Mouse (Mus musculus): Measurements from ENCODE around the gene Fam178b. TPM values are rescaled to one million over a fixed set of nuclear protein-coding genes. Genes with fewer than 3 reads are reported as not detected.

Fam178b gene
- polyA plus RNA-seq, 1 experiment from 2014 or later = 1.6 TPM

DNA sequence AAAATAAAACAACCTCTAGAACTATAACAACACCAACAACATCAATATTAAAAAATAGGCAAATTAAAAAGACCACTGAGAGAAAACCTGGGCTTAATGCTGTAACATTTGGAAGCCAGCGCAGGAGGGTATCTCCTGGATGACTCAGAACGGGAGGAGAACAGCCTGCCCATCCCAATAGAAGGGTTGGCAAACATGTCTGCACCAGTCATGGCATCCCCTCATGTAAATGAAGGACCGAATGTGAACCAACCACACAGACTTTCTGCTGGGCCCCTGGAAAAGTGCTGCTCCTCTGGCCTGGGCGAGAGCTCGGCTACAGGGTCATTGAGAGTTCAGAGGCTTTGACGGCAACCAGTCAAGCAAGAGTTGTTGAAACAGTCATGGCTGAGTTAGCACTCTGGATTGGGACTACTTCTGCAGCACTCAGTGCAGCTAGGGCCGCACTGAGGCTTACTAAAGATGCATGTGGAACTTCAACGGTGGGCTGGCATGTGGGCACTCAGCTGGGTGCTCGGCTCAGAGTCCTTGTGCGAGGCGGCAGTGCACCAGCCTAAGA is 17.7 kb downstream of the Fam178b start:
- no peak for DNase-seq (ENCODE audit: low spot score)
- H3K27ac ChIP-seq = no peak overlapping the region
- H3K4me1 ChIP-seq = peaks cover 9% of the 10 kb centered on the region; the same call in 1 of the 2 replicates
- H3K4me3 ChIP-seq = no peak overlapping the region
- no peaks in the 10 kb centered on the region for H3K36me3 ChIP-seq
- 80% methylated on average over 11 of the region's 11 CpGs for WGBS
- H3K27me3 ChIP-seq (ENCODE audit: low read depth, poor library complexity, severe bottlenecking) = no peaks in the 10 kb centered on the region
- no peaks in the 10 kb centered on the region for H3K9me3 ChIP-seq (replicated peaks)

DNA sequence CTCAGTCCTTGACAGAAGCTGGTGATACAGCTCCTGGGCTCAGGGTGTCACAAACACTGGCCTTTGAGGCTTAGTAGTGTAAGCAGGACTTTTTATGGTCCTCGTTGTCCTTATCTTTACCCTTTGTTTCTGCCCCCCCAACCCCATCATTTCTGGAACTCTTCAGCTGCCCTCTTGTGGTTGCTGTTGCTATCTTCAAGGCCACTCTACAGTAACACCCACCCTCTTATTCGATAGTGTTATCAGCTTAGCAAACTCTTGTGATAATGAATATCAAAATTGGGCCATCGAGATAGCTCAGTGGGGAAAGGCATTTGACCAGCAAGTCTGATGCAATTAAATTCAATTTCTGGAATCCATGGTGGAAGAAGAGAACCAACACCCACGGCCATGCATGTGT is 18.5 kb downstream of the Fam178b start:
- 73% methylated on average over 4 of the region's 4 CpGs for whole genome bisulfite sequencing
- DNase-seq (ENCODE audit: low spot score) = no peak

DNA sequence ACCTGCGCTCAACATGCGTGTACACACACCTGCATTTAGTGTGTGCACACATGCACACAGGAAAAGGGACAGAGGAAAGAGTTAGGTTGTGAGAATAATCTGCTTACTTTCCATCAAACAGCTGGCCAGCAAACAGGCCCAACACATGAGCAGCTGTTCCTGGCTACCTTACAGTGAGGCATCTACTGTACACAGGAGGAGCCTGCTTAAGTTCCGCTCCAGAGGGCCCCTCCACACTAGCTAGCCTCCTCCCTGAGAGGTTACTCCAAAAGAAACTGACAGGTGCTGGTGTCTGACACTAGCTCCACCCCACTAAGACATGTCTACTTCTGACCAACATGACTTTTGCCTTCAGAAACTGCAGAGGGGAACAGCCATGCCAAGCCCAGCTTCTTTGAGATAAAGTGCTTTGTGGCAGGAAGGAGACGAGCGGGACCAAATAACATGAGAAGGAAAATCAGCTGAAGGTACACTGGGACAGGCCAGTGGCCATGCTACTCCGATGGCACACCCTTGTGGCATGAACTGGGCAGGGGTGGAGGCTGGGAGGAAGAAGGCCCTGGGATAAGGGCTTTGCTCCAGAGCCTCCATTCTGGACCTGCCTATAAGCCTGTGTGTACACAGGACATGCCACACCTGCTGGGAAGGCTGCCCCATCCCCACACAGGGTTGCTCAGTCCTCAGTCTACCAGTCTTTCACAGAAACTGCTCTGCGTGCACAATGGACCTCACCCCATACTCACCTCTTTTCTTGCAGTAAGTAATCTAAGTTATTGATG is 24.2 kb downstream of the Fam178b start:
- no peak overlapping the region for H3K27ac ChIP-seq
- WGBS = 86% methylated on average over 7 of the region's 7 CpGs
- no peak for DNase-seq (ENCODE audit: low spot score)
- no peak overlapping the region for H3K4me3 ChIP-seq
- H3K9me3 ChIP-seq (replicated peaks) = no peaks in the 10 kb centered on the region
- H3K36me3 ChIP-seq = no peaks in the 10 kb centered on the region
- H3K27me3 ChIP-seq (ENCODE audit: low read depth, poor library complexity, severe bottlenecking) = no peaks in the 10 kb centered on the region
- no peaks in the 10 kb centered on the region for H3K4me1 ChIP-seq

More for the DNA sequence above, 18.5 kb downstream of the Fam178b start:
- Histone ChIP-seq H3K27me3 (ENCODE audit: low read depth, poor library complexity, severe bottlenecking) (no peaks in the 10 kb centered on the region), H3K9me3 (replicated peaks) (no peaks in the 10 kb centered on the region), H3K27ac (no peak overlapping the region), H3K4me3 (no peak overlapping the region), H3K4me1 (peaks cover 9% of the 10 kb centered on the region; the same call in 1 of the 2 replicates), H3K36me3 (no peaks in the 10 kb centered on the region)

DNA sequence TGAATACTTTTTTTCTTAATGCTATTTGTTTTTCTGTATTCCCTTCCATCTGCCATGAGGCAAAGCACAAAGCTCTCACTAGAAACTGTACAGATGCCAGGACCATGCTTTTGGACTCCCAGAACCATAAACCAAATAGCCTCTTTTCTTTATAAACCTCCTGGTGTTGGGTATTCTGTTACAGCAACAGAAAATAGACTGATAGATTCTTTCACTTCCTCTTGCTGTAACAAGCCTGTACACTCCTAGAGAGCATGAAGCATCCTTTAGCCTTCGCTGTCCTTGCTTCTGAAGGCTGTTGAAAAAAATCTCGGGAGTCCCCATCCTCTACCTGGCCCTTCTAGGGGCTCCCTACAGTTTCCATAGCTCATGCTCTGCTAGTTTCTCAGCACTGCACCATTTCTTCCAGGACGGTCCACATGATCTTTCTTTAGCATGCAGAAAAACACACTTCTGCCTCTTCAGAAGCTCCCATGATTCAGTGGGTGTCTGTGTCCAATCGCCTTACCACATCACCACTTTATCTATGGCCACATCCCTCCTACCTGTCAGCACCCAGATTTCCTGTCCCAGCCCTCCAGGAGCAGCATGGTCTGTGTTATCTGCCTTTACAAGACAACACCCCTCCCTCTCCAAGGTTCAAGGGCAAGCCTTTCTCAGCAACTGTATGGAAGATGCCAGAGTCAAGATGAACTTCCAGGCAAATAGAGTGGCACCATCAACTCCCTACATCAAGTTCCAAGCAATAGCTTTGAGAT is 25.1 kb downstream of the Fam178b start:
- H3K4me3 ChIP-seq = no peak overlapping the region
- H3K9me3 ChIP-seq (replicated peaks) = no peaks in the 10 kb centered on the region
- no peak overlapping the region for H3K27ac ChIP-seq
- WGBS = 82% methylated on average over 4 of the region's 4 CpGs
- H3K27me3 ChIP-seq (ENCODE audit: low read depth, poor library complexity, severe bottlenecking) = no peaks in the 10 kb centered on the region
- no peak for DNase-seq (ENCODE audit: low spot score)
- H3K4me1 ChIP-seq = no peaks in the 10 kb centered on the region
- H3K36me3 ChIP-seq = no peaks in the 10 kb centered on the region

DNA sequence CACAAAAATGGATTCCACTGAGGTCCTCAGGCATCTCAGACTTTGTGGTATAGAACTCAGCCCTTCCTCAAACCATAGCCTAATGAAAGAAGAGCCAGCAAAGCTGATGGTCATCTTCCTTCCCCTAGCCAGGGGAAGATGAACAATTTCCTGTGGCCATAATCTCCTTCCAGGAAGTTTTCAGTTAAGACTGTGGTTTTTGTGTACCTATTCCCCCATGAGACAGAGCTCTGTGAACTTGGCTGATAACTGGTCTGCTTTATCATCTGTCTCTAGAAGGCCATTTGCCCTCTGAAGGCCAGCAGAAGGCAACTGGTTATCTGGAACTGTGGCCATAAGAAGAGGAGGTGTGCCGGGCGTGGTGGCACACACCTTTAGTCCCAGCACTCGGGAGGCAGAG is 26.8 kb downstream of the Fam178b start:
- H3K27ac ChIP-seq = no peak overlapping the region
- H3K4me3 ChIP-seq = no peak overlapping the region
- no peaks in the 10 kb centered on the region for H3K4me1 ChIP-seq
- no peak for DNase-seq (ENCODE audit: low spot score)
- H3K9me3 ChIP-seq (replicated peaks) = no peaks in the 10 kb centered on the region
- WGBS = 93% methylated on average over 3 of the region's 3 CpGs
- H3K27me3 ChIP-seq (ENCODE audit: low read depth, poor library complexity, severe bottlenecking) = no peaks in the 10 kb centered on the region
- H3K36me3 ChIP-seq = no peaks in the 10 kb centered on the region

DNA sequence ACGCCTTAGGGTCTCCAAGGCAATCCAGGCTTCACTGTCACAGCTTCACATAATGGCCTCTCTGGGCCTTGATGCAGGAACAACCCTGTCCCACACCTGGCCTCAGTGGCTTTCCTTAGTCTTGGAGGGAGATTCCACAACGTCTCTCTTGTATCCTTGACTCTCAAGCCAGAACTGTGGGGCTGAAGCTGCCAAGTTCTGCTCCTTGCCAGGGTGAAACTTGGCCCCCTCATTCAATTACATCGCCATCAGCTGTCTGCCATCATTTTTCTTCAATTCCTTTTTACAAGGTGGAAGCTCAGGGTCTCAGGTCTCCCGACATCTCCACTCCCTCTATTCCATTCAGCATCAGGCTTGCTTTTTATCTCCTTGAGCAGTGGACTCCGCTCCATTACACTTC is 27.9 kb downstream of the Fam178b start:
- Histone ChIP-seq H3K4me1 (no peaks in the 10 kb centered on the region), H3K4me3 (no peak overlapping the region), H3K36me3 (no peaks in the 10 kb centered on the region), H3K27me3 (ENCODE audit: low read depth, poor library complexity, severe bottlenecking) (no peaks in the 10 kb centered on the region), H3K27ac (no peak overlapping the region), H3K9me3 (replicated peaks) (no peaks in the 10 kb centered on the region)
- DNase-seq (ENCODE audit: low spot score) = no peak
- 92% methylated on average over 5 of the region's 5 CpGs for WGBS

DNA sequence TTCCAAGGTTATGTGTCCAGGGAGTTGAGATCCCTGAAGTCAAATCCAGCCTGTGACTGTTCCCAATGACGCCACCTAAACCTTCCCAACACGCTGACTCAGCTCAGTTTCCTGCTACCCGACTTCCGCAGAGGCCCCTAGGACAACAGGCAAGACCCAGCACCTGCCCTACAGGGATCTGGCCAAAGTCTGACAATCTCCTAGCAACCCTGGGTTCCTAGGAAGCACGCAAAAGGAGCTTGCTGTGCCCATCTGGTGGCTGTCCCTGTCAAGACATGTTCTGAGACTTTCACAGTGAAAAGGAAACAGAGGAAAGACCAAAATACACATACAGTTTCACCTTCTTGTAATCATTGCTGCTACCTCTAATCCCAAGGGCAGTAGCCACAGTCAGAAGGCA is 35.4 kb downstream of the Fam178b start:
- Histone ChIP-seq H3K4me1 (peaks cover 12% of the 10 kb centered on the region), H3K9me3 (replicated peaks) (no peaks in the 10 kb centered on the region), H3K27ac (no peak overlapping the region), H3K4me3 (no peak overlapping the region), H3K27me3 (ENCODE audit: low read depth, poor library complexity, severe bottlenecking) (no peaks in the 10 kb centered on the region), H3K36me3 (no peaks in the 10 kb centered on the region)
- 82% methylated on average over 5 of the region's 5 CpGs for WGBS
- DNase-seq (ENCODE audit: low spot score) = no peak

DNA sequence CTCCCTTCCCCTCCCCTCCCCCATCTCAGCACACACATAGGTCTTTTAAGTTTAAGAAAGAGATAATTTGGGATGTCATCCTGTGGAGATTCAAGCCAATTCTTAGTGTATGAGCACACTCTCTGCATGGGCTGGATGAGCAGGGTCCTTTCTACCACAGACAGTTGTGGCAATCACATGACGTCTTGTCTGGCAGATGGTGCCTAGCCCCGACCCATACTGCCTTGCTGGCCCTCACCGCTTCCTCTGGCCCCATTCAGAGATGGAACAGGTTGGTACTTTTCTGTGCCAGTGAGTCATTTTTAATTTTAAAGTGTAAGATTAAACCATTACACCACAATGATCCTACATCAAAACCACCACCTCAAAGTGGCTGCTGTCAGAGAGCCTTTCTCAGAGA is 36.7 kb downstream of the Fam178b start:
- Histone ChIP-seq H3K27ac (no peak overlapping the region), H3K4me3 (no peak overlapping the region), H3K9me3 (replicated peaks) (no peaks in the 10 kb centered on the region), H3K36me3 (no peaks in the 10 kb centered on the region), H3K27me3 (ENCODE audit: low read depth, poor library complexity, severe bottlenecking) (no peaks in the 10 kb centered on the region), H3K4me1 (peaks cover 12% of the 10 kb centered on the region)
- WGBS = 80% methylated on average over 3 of the region's 3 CpGs
- no peak for DNase-seq (ENCODE audit: low spot score)

DNA sequence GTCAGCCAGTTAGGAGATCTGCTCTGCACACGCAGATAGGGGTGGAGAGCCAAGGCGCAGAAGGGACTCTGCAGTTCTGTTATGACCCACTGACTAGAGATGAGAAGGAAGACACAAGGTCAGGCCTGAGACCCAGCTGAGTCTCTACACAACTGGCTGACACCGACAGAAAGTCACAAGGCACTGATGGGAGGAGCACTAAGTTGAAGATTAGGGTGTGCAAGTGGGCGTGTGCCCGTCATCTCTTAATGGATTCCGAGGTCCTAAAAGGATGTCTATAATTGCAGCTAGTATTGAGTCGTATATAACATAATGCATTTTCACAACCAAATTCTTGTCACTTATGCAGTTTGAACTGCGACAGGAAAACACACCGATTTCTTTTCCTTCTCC is 38.4 kb downstream of the Fam178b start:
- no peak overlapping the region for H3K4me3 ChIP-seq
- WGBS = 88% methylated on average over 9 of the region's 9 CpGs

DNA sequence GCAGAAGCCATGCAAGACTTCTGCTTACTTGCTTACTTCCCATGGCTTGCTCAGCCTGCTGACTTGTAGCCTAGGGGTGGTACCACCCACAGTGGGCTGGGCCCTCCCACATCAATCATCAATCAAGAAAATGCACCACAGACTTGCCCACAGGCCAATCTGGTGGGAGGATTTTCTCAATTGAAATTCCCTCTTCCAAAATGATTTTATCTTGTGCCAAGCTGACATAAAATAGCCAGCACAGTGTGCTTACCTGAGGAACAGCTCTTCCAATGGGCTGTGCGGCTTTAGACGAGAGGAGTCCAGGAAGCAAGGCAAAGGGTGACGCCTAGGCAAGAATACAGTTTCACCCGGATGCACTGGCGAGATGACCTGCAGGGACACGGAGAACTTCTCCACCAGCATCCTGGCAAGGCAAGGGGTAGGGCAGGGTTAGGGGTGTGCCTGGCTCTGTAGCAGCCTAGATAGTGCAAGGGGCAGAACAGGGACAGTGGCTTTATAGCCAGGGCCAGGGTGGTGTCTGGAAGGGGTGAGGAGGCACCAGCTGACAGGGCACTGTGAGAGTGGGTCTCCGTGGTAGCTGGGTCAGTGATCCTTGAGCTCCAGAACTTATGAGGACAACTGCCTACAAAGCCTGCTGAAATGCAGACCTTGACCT is 38.9 kb downstream of the Fam178b start:
- DNase-seq (ENCODE audit: low spot score) = no peak
- H3K4me1 ChIP-seq = peaks cover 16% of the 10 kb centered on the region
- no peak overlapping the region for H3K4me3 ChIP-seq
- H3K27ac ChIP-seq = no peak overlapping the region
- no peaks in the 10 kb centered on the region for H3K9me3 ChIP-seq (replicated peaks)
- H3K27me3 ChIP-seq (ENCODE audit: low read depth, poor library complexity, severe bottlenecking) = no peaks in the 10 kb centered on the region
- no peaks in the 10 kb centered on the region for H3K36me3 ChIP-seq
- 89% methylated on average over 7 of the region's 7 CpGs for WGBS

More for the DNA sequence above, 38.4 kb downstream of the Fam178b start:
- no peak overlapping the region for H3K27ac ChIP-seq
- no peaks in the 10 kb centered on the region for H3K9me3 ChIP-seq (replicated peaks)
- no peak for DNase-seq (ENCODE audit: low spot score)
- no peaks in the 10 kb centered on the region for H3K27me3 ChIP-seq (ENCODE audit: low read depth, poor library complexity, severe bottlenecking)
- H3K4me1 ChIP-seq = peaks cover 16% of the 10 kb centered on the region
- no peaks in the 10 kb centered on the region for H3K36me3 ChIP-seq

DNA sequence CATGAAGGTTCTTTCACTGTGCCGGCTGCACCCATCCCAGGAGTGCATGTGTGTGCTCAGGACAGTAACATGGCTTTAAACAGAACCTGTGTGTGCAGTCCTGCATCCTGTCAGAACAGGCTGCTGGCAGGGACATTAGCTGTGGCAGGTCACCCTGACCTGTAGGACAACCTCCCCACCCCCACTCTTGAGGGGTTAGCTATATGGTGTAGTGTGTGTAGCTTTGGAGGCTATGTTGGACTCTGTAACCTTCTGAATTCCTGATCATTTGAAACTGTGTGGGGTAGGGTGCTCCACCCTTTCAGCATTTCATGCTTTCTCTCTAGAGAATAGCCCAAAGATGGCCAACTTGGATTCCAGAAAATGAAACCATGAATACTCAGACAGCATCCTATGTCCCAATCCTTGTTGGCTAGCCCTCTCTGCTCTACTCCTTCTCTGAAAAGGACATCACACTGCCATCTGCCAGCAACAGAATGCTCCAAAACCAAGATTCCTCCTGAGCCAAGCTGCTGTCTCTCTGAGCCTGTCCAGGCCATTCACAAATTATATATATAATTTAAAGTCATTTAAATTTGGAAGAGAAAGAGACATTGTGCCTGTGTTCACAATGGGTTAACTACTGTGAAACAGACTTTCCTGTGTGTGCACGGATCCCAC is 47.0 kb downstream of the Fam178b start:
- no peak for DNase-seq (ENCODE audit: low spot score)
- no peaks in the 10 kb centered on the region for H3K27me3 ChIP-seq (ENCODE audit: low read depth, poor library complexity, severe bottlenecking)
- H3K9me3 ChIP-seq (replicated peaks) = no peaks in the 10 kb centered on the region
- no peak overlapping the region for H3K27ac ChIP-seq
- H3K4me3 ChIP-seq = no peak overlapping the region
- H3K4me1 ChIP-seq = peaks cover 40% of the 10 kb centered on the region
- H3K36me3 ChIP-seq = no peaks in the 10 kb centered on the region
- WGBS = 81% methylated on average over 2 of the region's 2 CpGs

DNA sequence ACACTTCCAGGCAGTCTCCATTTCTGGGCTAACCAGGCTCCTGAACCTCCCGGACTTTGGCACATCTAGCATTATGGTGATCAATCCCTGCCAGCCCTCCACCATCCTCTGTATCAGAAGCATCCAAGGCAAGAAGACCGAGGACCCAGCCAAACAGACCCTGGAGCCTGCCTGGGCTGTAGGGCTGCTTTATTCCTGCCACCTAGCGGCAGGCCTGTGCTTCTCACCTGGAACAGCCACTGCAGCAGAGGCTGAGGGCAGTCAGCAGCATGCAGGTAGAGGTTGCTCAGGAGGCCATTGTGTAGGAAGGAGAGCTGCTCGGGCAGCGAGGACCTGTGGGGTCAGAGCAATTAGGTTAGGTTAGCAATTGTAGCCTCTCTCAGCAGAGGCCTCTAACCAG is 48.0 kb downstream of the Fam178b start:
- WGBS = 19% methylated on average over 5 of the region's 5 CpGs
- Histone ChIP-seq H3K36me3 (no peaks in the 10 kb centered on the region), H3K9me3 (replicated peaks) (no peaks in the 10 kb centered on the region), H3K27me3 (ENCODE audit: low read depth, poor library complexity, severe bottlenecking) (no peaks in the 10 kb centered on the region), H3K4me1 (peaks cover 39% of the 10 kb centered on the region), H3K27ac (peak overlapping the region; percentile 33; the same call in 1 of the 2 replicates), H3K4me3 (no peak overlapping the region)
- peak; percentile 80 for DNase-seq (ENCODE audit: low spot score)
